Mouse (Mus musculus) spleen, adult 10 weeks (tissue): Measurements from ENCODE around the gene Dcbld2. TPM values are rescaled to one million over a fixed set of nuclear protein-coding genes. Genes with fewer than 3 reads are reported as not detected.

Source experiments
- polyA plus RNA-seq: library from polyadenylated mRNA; stranded (reverse); fragments of 350-450 nt; fragmentation: Illumina TruSeq; extraction: RNeasy Lipid Tissue Mini Kit (QIAGEN cat#74804); gene quantifications from one replicate; pipeline ENCODE4 v1.2.3, GENCODE M21; 2015; ENCODE audit warnings: low replicate concordance; ENCODE audit not compliant: insufficient read depth

Gene Dcbld2
- 10.4 TPM for polyA plus RNA-seq

DNA sequence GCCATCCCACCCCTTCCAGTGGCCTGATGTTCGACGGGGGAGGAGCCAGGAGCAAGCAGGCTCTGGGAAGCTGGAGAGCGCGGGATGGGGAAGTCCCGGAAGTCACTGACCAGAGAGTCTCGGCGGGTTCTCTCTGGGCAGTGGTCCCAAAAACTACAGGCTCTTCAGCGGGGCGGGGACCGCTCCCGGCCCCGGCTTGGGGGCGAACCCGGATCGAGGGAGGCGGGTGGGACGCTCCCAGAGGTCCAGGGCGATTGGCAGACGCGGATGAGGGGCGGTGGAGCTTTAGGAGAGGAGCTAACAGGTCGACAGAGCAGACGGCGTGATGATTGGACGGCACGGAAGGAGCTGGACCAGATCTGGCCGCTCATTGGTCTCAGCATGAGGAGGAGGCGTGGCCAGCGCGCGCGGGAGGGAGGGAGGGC lies at the start of gene Dcbld2:
TSS of gene Dcbld2 (plus strand) at position 382 of the 425 bp plus-strand sequence.

Other genes starting within 250 kb of the Dcbld2 start
- 63.6 TPM for gene St3gal6, start 115.8 kb downstream of the Dcbld2 start, polyA plus RNA-seq
- gene Gm813, start 208.5 kb downstream of the Dcbld2 start, polyA plus RNA-seq = not detected
- gene E330017A01Rik, start 230.3 kb downstream of the Dcbld2 start, polyA plus RNA-seq = not detected